23 mouse cellular contexts compared by ENCODE assay signal in the genomic region with DNA sequence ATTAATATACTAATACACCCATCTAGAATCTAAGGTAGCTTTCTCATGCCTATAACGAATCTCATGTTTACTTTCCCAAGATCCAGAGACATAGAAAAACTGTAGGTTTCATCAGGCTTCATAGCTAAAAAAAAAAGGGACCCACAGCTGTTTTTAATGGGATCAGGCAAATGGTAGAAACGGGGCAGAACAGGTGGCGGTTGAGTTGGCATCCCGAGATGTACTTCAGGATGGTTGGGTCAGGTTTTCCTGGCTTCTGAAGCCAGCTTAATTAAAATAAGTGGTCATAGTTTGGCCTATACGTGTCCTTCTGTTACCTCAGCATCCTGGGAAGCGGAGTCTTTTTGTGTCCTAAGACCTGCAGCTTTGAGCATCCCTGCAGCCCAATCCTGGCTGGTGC. TPM values are rescaled to one million over a fixed set of nuclear protein-coding genes. Genes with fewer than 3 reads are reported as not detected.
DNase-seq lines count a peak whose midpoint lies in the region; ATAC-seq and TF ChIP-seq lines count a peak whose summit lies in the region.
"Had no signal": no experiment of that assay in that cellular context is flagged by ENCODE, and none has a peak within 500 bp of the region (broad histone marks: within the 10 kb centered on the region; RNA-seq: fewer than 3 reads in every experiment).

No protein-coding gene starts in this region.

- H3K27ac ChIP-seq in forebrain, embryonic 11.5 days (ENCODE audit: low read depth, low read length) = no peak overlapping the region
- H3K27ac ChIP-seq in forebrain, embryonic 12.5 days = no peak overlapping the region
- H3K27ac ChIP-seq in layer of hippocampus, adult 2 months = peak overlapping the region; percentile 57; the same call in 1 of the 2 replicates
- H3K27ac ChIP-seq: embryonic facial prominence, embryonic 10.5 days; embryonic facial prominence, embryonic 12.5 days; forebrain, embryonic 13.5 days; forebrain, embryonic 15.5 days had no signal

- H3K79me2 ChIP-seq in myocyte (ENCODE audit: control insufficient read depth, insufficient read depth) = peaks cover 12% of the 10 kb centered on the region

- no peaks in the 10 kb centered on the region for H3K9me3 ChIP-seq in forebrain, embryonic 11.5 days (ENCODE audit: control insufficient read depth, low read length)
- H3K9me3 ChIP-seq in forebrain, embryonic 12.5 days = no peaks in the 10 kb centered on the region
- H3K9me3 ChIP-seq: embryonic facial prominence, embryonic 10.5 days; embryonic facial prominence, embryonic 12.5 days; forebrain, embryonic 13.5 days; forebrain, embryonic 15.5 days; G1E had no signal

- H3ac ChIP-seq in myocyte (ENCODE audit: control insufficient read depth, insufficient read length) = no peak overlapping the region

- no peak overlapping the region for H3K4me2 ChIP-seq in forebrain, embryonic 11.5 days (ENCODE audit: low read depth, low read length, severe bottlenecking)
- no peak overlapping the region for H3K4me2 ChIP-seq in forebrain, embryonic 12.5 days
- H3K4me2 ChIP-seq in myocyte (ENCODE audit: low read depth) = no peak overlapping the region
- H3K4me2 ChIP-seq: embryonic facial prominence, embryonic 12.5 days; forebrain, embryonic 13.5 days; forebrain, embryonic 15.5 days had no signal

- ATAC-seq in forebrain, embryonic 11.5 days (replicated peaks; ENCODE audit: low FRiP score) = no peak
- ATAC-seq in forebrain, embryonic 12.5 days (ENCODE audit: low FRiP score) = no peak
- ATAC-seq: activated CD4-positive, CD25-positive, alpha-beta regulatory T cell, adult 4 months; CD4-positive, CD25-positive, alpha-beta regulatory T cell, adult 4 months; forebrain, embryonic 13.5 days; forebrain, embryonic 15.5 days; forebrain, postnatal 0 days; Patski had no signal

- no peak for TF ChIP-seq POLR2A in myocyte (IDR thresholded peaks at IDR 0.05; ENCODE audit: insufficient read length, low read depth)

- no peaks in the 10 kb centered on the region for H3K36me3 ChIP-seq in forebrain, embryonic 11.5 days (ENCODE audit: control insufficient read depth, insufficient read depth, low read length)
- H3K36me3 ChIP-seq in forebrain, embryonic 12.5 days (replicated peaks) = peaks cover 9% of the 10 kb centered on the region
- H3K36me3 ChIP-seq in myocyte (ENCODE audit: control insufficient read depth, insufficient read depth) = peaks cover 12% of the 10 kb centered on the region

- 86% methylated on average over 6 of the region's 6 CpGs for WGBS in forebrain, embryonic 11.5 days
- WGBS in forebrain, embryonic 12.5 days = 86% methylated on average over 6 of the region's 6 CpGs

- no peak for TF ChIP-seq CTCF in layer of hippocampus, adult 2 months (conservative IDR thresholded peaks at IDR 0.05)

- peaks cover 5% of the 10 kb centered on the region for H3K4me1 ChIP-seq in forebrain, embryonic 11.5 days (replicated peaks; ENCODE audit: control insufficient read depth, insufficient read depth, low read length)
- peaks cover 32% of the 10 kb centered on the region for H3K4me1 ChIP-seq in forebrain, embryonic 12.5 days

- H3K27me3 ChIP-seq in forebrain, embryonic 11.5 days (ENCODE audit: control insufficient read depth, insufficient read depth, low read length) = no peaks in the 10 kb centered on the region
- no peaks in the 10 kb centered on the region for H3K27me3 ChIP-seq in forebrain, embryonic 12.5 days
- H3K27me3 ChIP-seq in myocyte (ENCODE audit: control insufficient read depth, insufficient read depth, insufficient read length) = no peaks in the 10 kb centered on the region
- H3K27me3 ChIP-seq: CH12.LX; embryonic facial prominence, embryonic 12.5 days; forebrain, embryonic 13.5 days; forebrain, embryonic 15.5 days; Patski had no signal

- no peak overlapping the region for H3K9ac ChIP-seq in forebrain, embryonic 11.5 days (ENCODE audit: low read length)
- H3K9ac ChIP-seq in forebrain, embryonic 12.5 days = no peak overlapping the region
- H3K9ac ChIP-seq: embryonic facial prominence, embryonic 12.5 days; forebrain, embryonic 13.5 days; forebrain, embryonic 15.5 days; forebrain, postnatal 0 days had no signal

- H3K4me3 ChIP-seq in forebrain, embryonic 11.5 days (ENCODE audit: low read depth, low read length) = no peak overlapping the region
- no peak overlapping the region for H3K4me3 ChIP-seq in forebrain, embryonic 12.5 days (replicated peaks)
- no peak overlapping the region for H3K4me3 ChIP-seq in layer of hippocampus, adult 2 months
- no peak overlapping the region for H3K4me3 ChIP-seq in myocyte
- H3K4me3 ChIP-seq: embryonic facial prominence, embryonic 10.5 days; embryonic facial prominence, embryonic 12.5 days; forebrain, embryonic 13.5 days; forebrain, embryonic 15.5 days had no signal

- DNase-seq in forebrain, embryonic 11.5 days (ENCODE audit: low spot score) = peak; percentile 30
- no peak for DNase-seq in layer of hippocampus, adult 2 months (ENCODE audit: low spot score in 2 of 2)
- DNase-seq in layer of hippocampus, postnatal 25 days (ENCODE audit: extremely low spot score in 1 of 2, low spot score in 1 of 2) = no peak
- DNase-seq: adrenal gland, adult 8-10 months; adrenal gland, postnatal 14 days; adrenal gland, postnatal 36 days; B cell, adult 2 months; cerebellum, adult 11-12 months; cerebellum, adult 2 months; cerebellum, adult 9-10 months; cerebellum, postnatal 10 days; forebrain, postnatal 0 days had no signal

TF ChIP-seq in myocyte, 11 proteins besides CTCF, POLR2A, EP300 and RAD21:
- no peak for TF ChIP-seq USF1 (IDR thresholded peaks at IDR 0.05; ENCODE audit: low read depth)
- peak in 1 of 3 experiments; percentile 35 for TF ChIP-seq MYOG (IDR thresholded peaks at IDR 0.05; ENCODE audit: control insufficient read depth in 1 of 3, insufficient read depth in 1 of 3, insufficient read length in 2 of 3, low read depth in 2 of 3)
- TF ChIP-seq SRF (IDR thresholded peaks at IDR 0.05; ENCODE audit: control insufficient read depth, insufficient read length, low read depth) = no peak
- no peak for TF ChIP-seq TCF3 (IDR thresholded peaks at IDR 0.05; ENCODE audit: insufficient read length, low read depth)
- TF ChIP-seq TCF12 (IDR thresholded peaks at IDR 0.05; ENCODE audit: insufficient read depth, poor library complexity, severe bottlenecking) = peak; percentile 19
- TF ChIP-seq MYOD1 (IDR thresholded peaks at IDR 0.05; ENCODE audit: control insufficient read depth in 1 of 3, insufficient read length in 2 of 3, low read depth in 2 of 3) = peak in 2 of 3 experiments; percentile 71 to 75

RNA-seq across cellular contexts. Expression of a gene that starts 6.0 kb away (rescaled TPM):
- 185 and 229 TPM in 2 replicates for polyA plus RNA-seq in forebrain, embryonic 11.5 days (2014; fragmentation: Nextera tagmentation; extraction: Ambion mirVana)
- 397 and 403 TPM in 2 replicates for polyA plus RNA-seq in forebrain, embryonic 12.5 days (2016; fragmentation: Nextera tagmentation; extraction: Ambion mirVana)
- 1,000 to 10,000 TPM in 1 of 2 experiments, 100 to 1,000 TPM in 1; 962 to 1,047 TPM for total RNA-seq in layer of hippocampus, adult 2 months (2021)
- 1,000 to 10,000 TPM; 1,288 to 1,354 TPM for total RNA-seq in layer of hippocampus, postnatal 25 days (2021)
- 550 TPM for polyA plus RNA-seq in myocyte (2012; fragmentation: generic; extraction: Trizol)

RNA-seq across cellular contexts. Expression of a gene that starts 34.4 kb away (rescaled TPM):
- polyA plus RNA-seq in forebrain, embryonic 11.5 days (2014; fragmentation: Nextera tagmentation; extraction: Ambion mirVana) = 33.3 and 33.8 TPM in 2 replicates
- polyA plus RNA-seq in forebrain, embryonic 12.5 days (2016; fragmentation: Nextera tagmentation; extraction: Ambion mirVana) = 35.0 and 38.2 TPM in 2 replicates
- 10 to 100 TPM; 50.8 to 51.9 TPM for total RNA-seq in layer of hippocampus, adult 2 months (2021)
- total RNA-seq in layer of hippocampus, postnatal 25 days (2021) = 10 to 100 TPM; 41.5 to 46.1 TPM
- polyA plus RNA-seq in myocyte (2012; fragmentation: generic; extraction: Trizol) = 27.7 TPM

RNA-seq across cellular contexts. Expression of a gene that starts 58.4 kb away (rescaled TPM):
- polyA plus RNA-seq in forebrain, embryonic 11.5 days (2014; fragmentation: Nextera tagmentation; extraction: Ambion mirVana) = 232 and 287 TPM in 2 replicates
- polyA plus RNA-seq in forebrain, embryonic 12.5 days (2016; fragmentation: Nextera tagmentation; extraction: Ambion mirVana) = 311 and 346 TPM in 2 replicates
- 100 to 1,000 TPM; 227 to 233 TPM for total RNA-seq in layer of hippocampus, adult 2 months (2021)
- 100 to 1,000 TPM; 319 to 347 TPM for total RNA-seq in layer of hippocampus, postnatal 25 days (2021)
- 438 TPM for polyA plus RNA-seq in myocyte (2012; fragmentation: generic; extraction: Trizol)
